Mouse (Mus musculus): Measurements from ENCODE around the gene Ugt2a1.
"Not testable (repeated sequence)": the region's sequence is repeated elsewhere in the genome, so short reads cannot be mapped to it uniquely, and the experiment has no call there.

Ugt2a1 gene

GRCm38 (mm10) chr5:87490771-87491170 lies at the start of gene Ugt2a1:
Gene Ugt2a1 (minus strand): TSS chr5:87490871.
- in situ Hi-C loops (cut with MboI; ENCODE audit: low pct_unique_long_range_greater_than_20kb in 1 of 2, low sequenced_read_pairs in 2 of 2, unreplicated experiment in 1 of 2): no loop called here

DNA sequence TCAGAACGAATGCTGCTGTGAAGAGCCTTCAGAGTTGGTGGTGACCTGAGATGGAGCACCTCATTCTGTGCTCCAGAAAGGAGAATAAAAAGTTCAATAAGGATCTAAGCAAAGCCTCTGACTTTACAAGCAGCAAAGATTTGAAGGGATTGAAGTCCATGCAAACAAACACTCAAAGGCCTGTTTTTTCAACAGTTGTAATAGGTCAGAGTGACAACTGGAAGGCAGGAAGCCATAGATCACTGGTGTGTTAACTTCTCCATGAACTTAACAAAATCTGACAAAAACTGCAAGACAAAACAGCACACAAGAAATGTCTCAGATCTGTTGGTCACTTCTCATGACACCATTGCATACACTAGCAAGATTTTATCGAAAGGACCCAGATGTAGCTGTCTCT lies 47.4 kb upstream of the Ugt2a1 start, which contains the start of gene Sult1b1:
Gene Sult1b1 (minus strand): TSS at position 85 of the 400 bp plus-strand sequence.
- in situ Hi-C loops (cut with MboI; ENCODE audit: low pct_unique_long_range_greater_than_20kb in 1 of 2, low sequenced_read_pairs in 2 of 2, unreplicated experiment in 1 of 2): no loop called here

- in situ Hi-C loops (cut with MboI; ENCODE audit: low pct_unique_long_range_greater_than_20kb in 1 of 2, low sequenced_read_pairs in 2 of 2, unreplicated experiment in 1 of 2): no loop called here
Observed at GRCm38 (mm10) chr5:87535994-87536644, 45.4 kb upstream of the Ugt2a1 start.

- in situ Hi-C loops (cut with MboI; ENCODE audit: low pct_unique_long_range_greater_than_20kb in 1 of 2, low sequenced_read_pairs in 2 of 2, unreplicated experiment in 1 of 2): no loop called here
Observed at GRCm38 (mm10) chr5:87532288-87532687, 41.6 kb upstream of the Ugt2a1 start.

DNA sequence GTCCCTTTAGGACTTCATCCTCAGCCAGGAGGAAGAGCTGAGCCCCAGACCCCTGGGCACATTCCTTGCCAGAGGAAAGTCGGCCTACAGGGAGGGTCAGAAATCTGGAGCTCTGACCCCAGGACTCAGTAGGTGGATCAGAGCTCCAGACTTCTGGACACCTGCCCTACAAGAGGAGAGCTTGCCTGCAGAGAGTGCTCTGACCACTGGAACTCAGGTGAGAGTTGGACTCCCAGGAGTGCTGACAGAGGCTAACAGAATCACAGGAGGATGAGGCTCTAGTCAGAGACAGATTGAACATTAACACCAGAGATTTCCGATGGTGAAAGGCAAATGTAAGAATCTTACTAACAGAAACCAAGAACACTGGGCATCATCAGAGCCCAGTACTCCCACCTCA lies 32.9 kb upstream of the Ugt2a1 start:
- in situ Hi-C loops (cut with MboI; ENCODE audit: low pct_unique_long_range_greater_than_20kb in 1 of 2, low sequenced_read_pairs in 2 of 2, unreplicated experiment in 1 of 2): not testable (repeated sequence)

DNA sequence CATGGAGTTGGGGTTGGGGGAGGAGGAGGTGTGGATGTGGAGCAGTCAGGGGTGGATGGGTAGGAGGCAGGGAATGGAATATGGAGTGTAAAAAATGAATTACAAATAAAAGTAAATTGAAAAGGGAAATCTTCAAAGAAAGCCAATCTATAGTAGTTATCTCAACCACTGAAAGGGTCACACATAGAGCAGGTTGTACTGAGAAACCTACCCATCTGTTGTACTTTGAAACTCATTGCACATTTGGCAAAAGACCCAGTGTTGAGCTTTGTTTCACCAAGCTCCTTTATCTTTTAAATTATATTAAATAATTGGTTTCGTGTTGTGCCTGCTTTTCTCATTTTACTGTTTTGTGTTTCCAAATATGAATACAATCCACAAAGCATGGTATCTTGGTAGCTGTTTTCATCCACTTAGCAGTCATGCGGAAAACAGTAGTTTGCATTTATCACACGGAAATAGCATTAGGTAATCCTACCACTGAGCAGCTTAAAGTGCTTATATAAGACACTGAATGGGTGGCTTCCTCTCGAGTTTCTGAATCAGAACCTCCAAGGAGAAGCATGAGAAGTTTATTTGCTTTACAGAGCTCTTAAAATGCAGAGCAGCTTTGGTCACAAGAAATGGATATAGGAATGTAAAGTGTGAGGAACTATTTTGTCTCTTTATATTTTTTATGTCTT lies 15.2 kb upstream of the Ugt2a1 start:
- in situ Hi-C loops (cut with MboI; ENCODE audit: low pct_unique_long_range_greater_than_20kb in 1 of 2, low sequenced_read_pairs in 2 of 2, unreplicated experiment in 1 of 2): no loop called here

DNA sequence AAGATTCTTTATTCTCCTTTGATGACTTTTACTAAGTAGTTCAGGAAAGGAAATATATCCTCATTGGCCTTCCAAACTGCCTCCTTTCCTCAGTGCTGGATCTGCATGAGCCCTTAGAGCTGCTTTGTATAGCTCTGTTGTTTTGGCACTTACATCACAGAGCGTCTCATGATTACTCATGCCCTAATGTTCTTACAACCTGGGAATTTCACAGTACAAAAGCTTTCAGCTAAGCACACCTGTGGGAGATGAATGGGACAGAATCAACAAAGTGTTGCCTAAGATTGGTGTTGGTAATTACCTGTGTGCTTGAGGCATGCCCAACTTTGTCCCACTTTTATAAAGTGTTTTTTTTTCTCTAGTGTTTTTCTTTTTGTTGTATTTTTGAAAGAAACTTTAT lies 12.0 kb upstream of the Ugt2a1 start:
- in situ Hi-C loops (cut with MboI; ENCODE audit: low pct_unique_long_range_greater_than_20kb in 1 of 2, low sequenced_read_pairs in 2 of 2, unreplicated experiment in 1 of 2): no loop called here

DNA sequence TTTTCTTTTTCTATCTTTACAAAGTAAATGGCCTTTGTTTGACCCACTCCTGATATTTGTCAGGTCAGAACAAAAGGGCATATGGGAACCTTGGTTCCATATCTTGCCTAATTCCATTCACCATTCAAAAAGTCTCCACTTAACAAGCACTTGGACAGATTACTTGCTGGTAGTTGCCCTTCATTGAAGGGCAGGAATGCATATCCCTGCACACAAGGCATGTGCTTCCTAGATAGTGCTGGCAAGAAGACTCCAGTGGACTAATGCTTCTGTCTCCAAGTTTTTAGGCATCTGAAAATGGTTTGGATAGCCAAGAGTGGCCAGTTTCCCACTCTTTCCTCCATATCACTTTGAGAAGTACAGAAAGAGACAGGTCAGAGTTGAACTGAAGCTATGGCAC lies 8.7 kb upstream of the Ugt2a1 start:
- in situ Hi-C loops (cut with MboI; ENCODE audit: low pct_unique_long_range_greater_than_20kb in 1 of 2, low sequenced_read_pairs in 2 of 2, unreplicated experiment in 1 of 2): no loop called here

DNA sequence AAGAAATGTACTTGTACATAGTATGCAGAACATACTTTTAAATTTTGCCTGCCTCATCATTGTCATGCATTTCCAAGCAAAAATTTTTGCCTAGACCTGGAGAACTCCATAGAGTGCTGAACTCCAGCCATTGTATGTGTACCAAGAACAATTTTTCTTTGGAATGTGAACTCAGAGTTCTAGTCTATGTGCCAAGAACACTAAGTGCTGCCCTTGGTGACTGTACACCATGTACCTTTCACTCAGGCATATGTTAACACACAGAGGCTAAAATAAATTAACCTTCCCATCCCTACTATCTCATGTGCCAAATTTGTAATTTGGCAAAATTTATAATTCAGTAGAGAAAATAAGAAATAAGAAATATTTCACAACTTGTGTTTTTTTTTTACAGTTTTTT lies 8.3 kb upstream of the Ugt2a1 start:
- in situ Hi-C loops (cut with MboI; ENCODE audit: low pct_unique_long_range_greater_than_20kb in 1 of 2, low sequenced_read_pairs in 2 of 2, unreplicated experiment in 1 of 2): no loop called here

- in situ Hi-C loops (cut with MboI; ENCODE audit: low pct_unique_long_range_greater_than_20kb in 1 of 2, low sequenced_read_pairs in 2 of 2, unreplicated experiment in 1 of 2): not testable (repeated sequence)
Observed at GRCm38 (mm10) chr5:87486706-87487105, 4.0 kb downstream of the Ugt2a1 start, which contains the start of gene Gm43638. Gene Gm43638 (minus strand): TSS chr5:87486806.

DNA sequence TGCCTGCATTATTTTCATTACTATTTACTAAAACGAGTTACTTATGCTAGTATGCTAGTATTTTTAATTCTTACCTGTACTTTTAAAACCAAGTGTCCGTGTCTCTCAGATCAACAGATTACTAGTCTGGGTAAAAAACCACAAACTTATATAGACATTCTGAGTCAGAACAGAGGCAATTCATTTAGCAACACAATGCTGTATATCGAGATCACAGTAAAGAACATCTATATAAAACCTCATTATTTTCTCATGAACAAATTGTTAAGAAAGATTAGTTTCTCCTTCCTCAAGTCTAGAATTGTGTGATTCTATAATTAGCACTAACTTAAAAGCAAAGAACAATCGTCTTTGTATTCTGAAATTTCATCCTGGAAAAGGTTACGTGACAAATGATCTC lies 8.5 kb downstream of the Ugt2a1 start, which contains the start of gene Ugt2a2:
Gene Ugt2a2 (minus strand): TSS at position 101 of the 400 bp plus-strand sequence.
- in situ Hi-C loops (cut with MboI; ENCODE audit: low pct_unique_long_range_greater_than_20kb in 1 of 2, low sequenced_read_pairs in 2 of 2, unreplicated experiment in 1 of 2): no loop called here

DNA sequence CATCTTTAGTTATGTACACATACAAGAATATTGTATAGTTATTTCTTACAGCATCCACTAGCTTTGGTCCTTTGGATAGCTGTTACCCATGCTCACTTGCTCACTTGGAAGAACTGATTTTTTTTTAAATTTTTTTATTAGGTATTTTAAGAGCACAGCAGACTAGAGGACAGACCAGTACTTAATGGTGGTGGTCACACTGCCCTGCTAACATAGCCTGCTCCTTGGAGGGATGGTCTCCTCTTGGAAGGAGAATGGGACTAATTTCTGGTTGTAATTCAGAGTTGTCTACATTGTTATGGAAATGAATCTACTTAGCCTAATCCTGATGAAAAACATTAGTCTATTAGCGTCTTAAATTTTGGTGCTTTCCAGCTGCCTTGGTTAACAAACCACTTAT lies 31.9 kb downstream of the Ugt2a1 start:
- in situ Hi-C loops (cut with MboI; ENCODE audit: low pct_unique_long_range_greater_than_20kb in 1 of 2, low sequenced_read_pairs in 2 of 2, unreplicated experiment in 1 of 2): no loop called here

DNA sequence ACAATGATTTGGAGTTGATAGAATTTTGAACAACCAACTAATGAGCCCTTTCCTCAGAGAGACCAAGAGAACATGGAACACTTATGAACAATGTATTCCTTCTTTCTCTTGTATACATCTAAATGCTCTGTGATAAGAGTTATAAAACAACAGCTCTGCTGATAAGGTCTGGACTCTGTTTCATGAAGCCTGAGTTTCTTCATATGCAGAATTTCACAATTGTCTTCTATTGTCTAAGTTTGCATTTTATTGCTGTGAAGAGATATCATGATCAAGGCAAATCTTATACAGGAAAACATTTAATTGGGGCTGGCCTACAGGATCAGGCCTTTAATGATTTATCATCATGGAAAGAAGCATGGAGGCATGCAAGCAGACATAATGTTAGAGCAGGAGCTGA lies 33.0 kb downstream of the Ugt2a1 start:
- in situ Hi-C loops (cut with MboI; ENCODE audit: low pct_unique_long_range_greater_than_20kb in 1 of 2, low sequenced_read_pairs in 2 of 2, unreplicated experiment in 1 of 2): no loop called here

GRCm38 (mm10) chr5:87456216-87456850 lies 34.3 kb downstream of the Ugt2a1 start:
- in situ Hi-C loops (cut with MboI; ENCODE audit: low pct_unique_long_range_greater_than_20kb in 1 of 2, low sequenced_read_pairs in 2 of 2, unreplicated experiment in 1 of 2): no loop called here

- in situ Hi-C loops (cut with MboI; ENCODE audit: low pct_unique_long_range_greater_than_20kb in 1 of 2, low sequenced_read_pairs in 2 of 2, unreplicated experiment in 1 of 2): no loop called here
Observed at GRCm38 (mm10) chr5:87455519-87455918, 35.2 kb downstream of the Ugt2a1 start.

GRCm38 (mm10) chr5:87452514-87452913 lies 38.2 kb downstream of the Ugt2a1 start:
- in situ Hi-C loops (cut with MboI; ENCODE audit: low pct_unique_long_range_greater_than_20kb in 1 of 2, low sequenced_read_pairs in 2 of 2, unreplicated experiment in 1 of 2): not testable (repeated sequence)

DNA sequence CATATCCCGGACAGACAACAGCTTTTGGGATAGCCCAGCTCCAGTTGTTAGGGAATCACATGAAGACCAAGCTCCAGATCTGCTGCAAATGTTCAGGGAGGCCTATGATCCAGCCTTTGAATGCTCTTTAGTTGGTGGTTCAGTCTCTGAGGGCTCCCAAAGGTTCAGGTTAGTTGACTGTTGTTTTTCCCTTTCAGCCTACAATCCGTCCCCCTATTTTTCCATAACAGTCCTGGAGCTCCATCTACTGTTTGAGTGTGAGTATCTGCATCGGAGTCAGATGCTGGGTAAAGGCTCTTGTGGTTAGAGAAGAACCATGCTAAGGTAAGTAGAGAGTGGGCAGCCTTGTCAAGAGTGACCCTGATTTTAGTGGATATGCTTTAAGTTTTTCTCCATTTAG lies 54.4 kb downstream of the Ugt2a1 start:
- in situ Hi-C loops (cut with MboI; ENCODE audit: low pct_unique_long_range_greater_than_20kb in 1 of 2, low sequenced_read_pairs in 2 of 2, unreplicated experiment in 1 of 2): loop anchor here in 1 of 2 experiments (25.0 kb wide), 1 partner anchor 599 kb away; no protein-coding TSS in a partner anchor

DNA sequence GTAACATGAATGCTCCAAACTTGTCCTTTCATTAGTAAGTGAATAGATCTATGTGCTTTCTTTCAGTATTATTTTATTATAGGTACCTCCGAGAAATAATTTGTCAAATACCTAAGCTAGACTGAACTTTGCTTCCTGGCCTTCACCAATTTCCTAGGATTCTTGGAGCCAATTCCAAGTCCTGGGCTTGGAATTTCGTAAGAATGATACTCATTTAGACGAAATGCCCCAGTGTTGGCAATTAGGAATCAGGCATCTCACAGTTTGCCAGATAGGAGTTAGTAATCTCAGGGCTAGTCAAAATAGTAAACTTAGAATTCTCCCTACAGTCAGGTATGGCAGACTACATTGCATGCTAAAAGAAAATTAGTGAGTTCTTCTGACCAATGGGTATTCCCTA lies 65.0 kb downstream of the Ugt2a1 start:
- in situ Hi-C loops (cut with MboI; ENCODE audit: low pct_unique_long_range_greater_than_20kb in 1 of 2, low sequenced_read_pairs in 2 of 2, unreplicated experiment in 1 of 2): loop anchor here in 1 of 2 experiments (25.0 kb wide), 1 partner anchor 588 kb away; no protein-coding TSS in a partner anchor

DNA sequence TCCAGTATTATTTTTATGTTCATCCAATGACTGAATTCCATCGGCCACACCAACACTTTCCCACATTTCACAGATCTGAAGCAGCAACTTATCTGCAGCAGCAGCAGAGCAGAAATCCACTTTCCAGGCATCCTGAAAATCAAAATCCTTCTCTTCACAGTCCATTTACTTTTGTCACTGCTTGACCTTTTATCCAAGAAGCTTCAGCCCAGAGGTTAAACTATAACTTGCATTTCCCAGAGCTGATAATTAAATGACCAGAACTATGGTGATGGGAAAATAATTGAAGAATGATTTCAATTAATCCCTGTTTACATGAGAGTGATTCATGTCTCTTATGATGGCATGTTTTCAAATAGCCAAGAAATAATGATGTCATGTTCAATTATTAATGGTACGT lies 66.6 kb downstream of the Ugt2a1 start, which contains the start of gene Ugt2b38:
Gene Ugt2b38 (minus strand): TSS at position 163 of the 400 bp plus-strand sequence.
- in situ Hi-C loops (cut with MboI; ENCODE audit: low pct_unique_long_range_greater_than_20kb in 1 of 2, low sequenced_read_pairs in 2 of 2, unreplicated experiment in 1 of 2): not testable (repeated sequence)

All from mouse embryonic stem cell (cell line).